Mouse (Mus musculus) hindbrain, embryonic 13.5 days (tissue): ENCODE measurements around the gene Ostm1. TPM values are rescaled to one million over a fixed set of nuclear protein-coding genes. Genes with fewer than 3 reads are reported as not detected.

Experiments
- ATAC-seq: fragments of 200-750 bp; cut with Nextera tagmentation; 2 replicates; pipeline ENCODE4 v1.8.0; 2017; ENCODE audit warnings: moderate TSS enrichment; ENCODE audit not compliant: low FRiP score
- H3K27ac ChIP-seq: fragments of 300-500 bp; sonication (generic); 2 replicates; pipeline ENCODE4 v1.5.1; 2015; ENCODE audit warnings: inconsistent platforms, mild to moderate bottlenecking, moderate library complexity
- H3K27me3 ChIP-seq: fragments of 300-500 bp; sonication (generic); 2 replicates; pipeline ENCODE4 v1.6.1; 2015; ENCODE audit warnings: mild to moderate bottlenecking, inconsistent platforms
- H3K36me3 ChIP-seq: fragments of 300-500 bp; sonication (generic); 2 replicates; pipeline ENCODE4 v1.6.1; 2015; ENCODE audit warnings: mild to moderate bottlenecking, inconsistent platforms
- H3K4me1 ChIP-seq: fragments of 300-500 bp; sonication (generic); replicated peaks from 2 replicates; pipeline ENCODE4 v1.6.1; 2015; ENCODE audit warnings: inconsistent platforms
- H3K4me2 ChIP-seq: fragments of 300-500 bp; sonication (generic); 2 replicates; pipeline ENCODE4 v1.6.1; 2015; ENCODE audit warnings: inconsistent platforms, mild to moderate bottlenecking, moderate library complexity
- H3K4me3 ChIP-seq: fragments of 300-500 bp; sonication (generic); 2 replicates; pipeline ENCODE4 v1.5.1; 2015; ENCODE audit warnings: mild to moderate bottlenecking, inconsistent platforms
- H3K9ac ChIP-seq: fragments of 300-500 bp; sonication (generic); 2 replicates; pipeline ENCODE4 v1.6.1; 2015; ENCODE audit warnings: mild to moderate bottlenecking, inconsistent platforms
- H3K9me3 ChIP-seq: fragments of 300-500 bp; sonication (generic); 2 replicates; pipeline ENCODE4 v1.6.1; 2016; ENCODE audit warnings: inconsistent platforms
- WGBS: fragments of 180-500 bp; shearing (Covaris S2); methylation state at CpG from one replicate; pipeline ENCODE4 v1.1.7; 2015; 5-methylcytosine and 5-hydroxymethylcytosine counted together
- polyA plus RNA-seq: library from polyadenylated mRNA; unstranded; fragments of >200 nt; fragmentation: Nextera tagmentation; extraction: Ambion mirVana; gene quantifications from 2 replicates; pipeline ENCODE4 v1.2.1, GENCODE M21; 2015

The Ostm1 gene
- polyA plus RNA-seq, 1 experiment from 2014 or later = 32.2 TPM

DNA sequence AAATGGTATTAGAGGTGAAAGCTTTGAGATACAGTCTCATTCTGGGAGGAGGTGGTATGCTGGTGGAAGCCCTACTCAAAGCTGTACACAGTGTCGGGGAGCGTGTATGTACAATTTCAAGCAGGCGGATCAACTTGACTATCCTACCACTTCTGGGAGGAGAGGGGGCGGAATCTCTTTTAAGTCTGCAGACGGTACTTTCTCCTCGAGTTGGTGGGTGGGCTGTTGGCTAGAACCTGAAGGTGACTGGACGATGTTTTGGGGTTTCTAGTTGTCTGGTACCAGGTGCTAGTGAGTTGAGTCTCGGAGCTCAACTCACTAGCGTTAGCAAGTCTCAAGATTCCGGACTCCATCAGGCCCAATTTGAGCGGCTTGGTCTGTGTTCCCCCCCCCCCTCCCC lies 51.4 kb downstream of the Ostm1 start:
- Histone ChIP-seq H3K36me3 (no peaks in the 10 kb centered on the region), H3K4me2 (no peak overlapping the region), H3K27ac (no peak overlapping the region), H3K9me3 (no peaks in the 10 kb centered on the region), H3K4me3 (no peak overlapping the region), H3K4me1 (peaks cover 42% of the 10 kb centered on the region), H3K27me3 (peaks cover 96% of the 10 kb centered on the region), H3K9ac (no peak overlapping the region)
- no peak for ATAC-seq
- WGBS = 2% methylated on average over 11 of the region's 11 CpGs

DNA sequence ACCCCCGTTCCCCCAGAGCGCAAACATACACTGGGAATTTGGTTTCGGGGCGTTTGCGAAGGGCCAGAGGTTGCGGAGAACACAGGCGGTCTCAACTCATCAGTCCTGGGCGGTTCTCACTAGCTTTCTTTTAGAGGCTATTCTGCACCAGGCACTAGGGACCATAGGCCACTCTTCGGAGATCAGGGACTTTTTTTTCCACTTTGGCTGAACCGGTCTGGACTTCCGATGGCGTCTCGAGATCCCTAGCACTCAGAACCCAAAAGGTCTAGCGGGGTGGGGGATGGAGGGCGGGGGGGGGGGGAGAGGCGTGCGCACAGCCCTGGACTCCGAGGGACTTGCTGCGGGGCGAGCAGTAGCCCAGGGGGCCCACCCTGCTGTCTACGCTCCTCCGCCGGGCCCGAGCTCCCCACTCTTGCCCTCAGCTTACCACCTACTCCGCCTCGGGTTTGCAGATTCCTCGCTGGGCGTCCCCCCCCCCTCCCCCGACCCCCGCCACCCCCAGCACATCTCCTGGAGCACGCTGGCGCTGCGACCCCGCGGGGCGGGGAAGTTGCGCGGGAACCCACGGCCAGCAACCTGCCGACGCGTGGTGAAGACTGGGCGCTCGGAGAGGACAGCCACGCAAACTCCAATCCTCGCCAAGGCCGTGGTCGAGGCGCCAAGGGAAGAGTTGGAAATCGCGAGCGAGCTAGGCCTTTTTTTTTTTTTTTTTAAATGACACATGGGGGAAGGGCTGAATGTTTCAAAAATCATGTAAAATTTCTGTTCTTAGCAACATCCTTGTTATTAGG lies 52.1 kb downstream of the Ostm1 start:
- no peaks in the 10 kb centered on the region for H3K9me3 ChIP-seq
- peak overlapping the region; percentile 2; the same call in 1 of the 2 replicates for H3K4me3 ChIP-seq
- H3K36me3 ChIP-seq = no peaks in the 10 kb centered on the region
- under 1% methylated on average over 49 of the region's 52 CpGs for WGBS
- peaks cover 42% of the 10 kb centered on the region for H3K4me1 ChIP-seq
- peaks cover 93% of the 10 kb centered on the region for H3K27me3 ChIP-seq
- no peak for ATAC-seq
- H3K9ac ChIP-seq = no peak overlapping the region
- no peak overlapping the region for H3K27ac ChIP-seq
- H3K4me2 ChIP-seq = peak overlapping the region; percentile 25

DNA sequence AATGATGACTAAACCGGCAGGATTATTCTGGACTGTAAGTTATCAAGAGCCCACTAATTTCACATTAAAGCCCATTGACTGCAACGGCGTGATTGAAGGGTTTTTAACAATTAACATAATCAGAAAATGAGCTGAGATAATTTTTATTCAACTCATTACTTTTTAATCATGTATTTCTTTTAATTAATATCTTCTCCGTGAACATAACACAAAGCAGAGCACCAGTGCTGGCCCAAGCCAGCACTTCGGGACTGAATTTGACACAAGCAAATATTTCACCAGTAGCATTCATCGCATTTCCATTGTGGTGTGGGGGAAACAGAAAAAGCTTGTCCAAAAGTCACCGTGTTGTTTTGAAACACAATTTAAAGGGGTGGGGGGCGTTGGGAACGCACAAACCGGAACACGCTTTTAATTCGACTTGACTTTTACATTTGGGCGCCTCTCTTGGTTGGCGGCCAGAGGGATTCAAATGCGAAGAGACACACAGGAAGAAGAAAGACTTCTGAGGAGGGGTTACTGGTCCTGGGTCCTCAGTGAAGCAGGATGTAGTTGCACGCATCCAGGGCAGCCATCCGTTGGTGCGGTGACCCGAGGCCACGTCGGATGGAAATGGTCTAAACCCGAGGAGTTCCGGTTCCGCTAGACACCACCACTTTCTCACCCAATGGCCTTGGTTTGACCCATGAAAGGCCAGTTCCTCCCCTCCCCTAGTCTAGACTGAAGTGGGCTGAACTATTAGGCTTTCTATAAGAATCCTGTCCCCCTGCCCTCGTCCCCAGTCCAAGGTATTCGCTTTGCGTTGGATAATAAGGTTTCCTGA lies 52.9 kb downstream of the Ostm1 start:
- Histone ChIP-seq H3K4me1 (peaks cover 35% of the 10 kb centered on the region), H3K9ac (no peak overlapping the region), H3K9me3 (no peaks in the 10 kb centered on the region), H3K36me3 (no peaks in the 10 kb centered on the region), H3K4me2 (0 out of 2 replicates have a peak overlapping the region, but pooled peaks have one; percentile 8), H3K27ac (no peak overlapping the region), H3K27me3 (peaks cover 86% of the 10 kb centered on the region), H3K4me3 (peak overlapping the region; percentile 3; the same call in 1 of the 2 replicates)
- WGBS = 2% methylated on average over 27 of the region's 27 CpGs
- ATAC-seq = peak; percentile 9; the same call in 1 of the 2 replicates

DNA sequence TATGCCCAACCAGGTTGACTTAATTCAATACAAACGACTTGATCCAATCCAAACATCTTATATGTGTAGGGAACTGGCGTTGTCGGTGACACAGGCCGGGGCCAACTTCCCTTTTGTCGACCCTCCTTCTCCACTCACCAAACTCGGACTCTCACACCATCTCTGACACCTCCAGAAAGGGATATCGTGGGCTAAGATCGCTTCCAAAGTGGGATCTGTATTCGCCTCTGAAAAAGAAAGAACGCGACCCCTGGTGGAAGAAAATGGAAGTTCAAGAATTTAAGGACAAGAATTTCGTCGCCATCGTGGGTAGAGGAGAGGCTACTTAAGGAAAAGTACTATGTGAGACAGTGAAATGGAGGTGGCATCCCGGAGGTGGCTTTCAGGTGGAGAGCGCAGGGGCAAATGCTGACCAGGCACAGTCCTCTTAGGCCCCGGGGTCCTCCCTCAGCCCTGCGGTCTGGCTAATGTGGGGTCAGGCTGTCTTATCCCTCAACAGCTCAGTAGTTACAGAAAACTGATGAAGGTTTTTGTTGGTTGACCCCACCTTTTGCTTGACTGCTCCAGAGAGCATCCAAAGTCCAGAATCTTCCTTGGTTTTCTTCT lies 53.7 kb downstream of the Ostm1 start:
- H3K4me3 ChIP-seq = no peak overlapping the region
- H3K4me1 ChIP-seq = peaks cover 29% of the 10 kb centered on the region
- H3K36me3 ChIP-seq = no peaks in the 10 kb centered on the region
- H3K9me3 ChIP-seq = no peaks in the 10 kb centered on the region
- 7% methylated on average over 18 of the region's 18 CpGs for WGBS
- ATAC-seq = peak; percentile 23; the same call in 1 of the 2 replicates
- no peak overlapping the region for H3K27ac ChIP-seq
- no peak overlapping the region for H3K9ac ChIP-seq
- peaks cover 79% of the 10 kb centered on the region for H3K27me3 ChIP-seq
- no peak overlapping the region for H3K4me2 ChIP-seq

DNA sequence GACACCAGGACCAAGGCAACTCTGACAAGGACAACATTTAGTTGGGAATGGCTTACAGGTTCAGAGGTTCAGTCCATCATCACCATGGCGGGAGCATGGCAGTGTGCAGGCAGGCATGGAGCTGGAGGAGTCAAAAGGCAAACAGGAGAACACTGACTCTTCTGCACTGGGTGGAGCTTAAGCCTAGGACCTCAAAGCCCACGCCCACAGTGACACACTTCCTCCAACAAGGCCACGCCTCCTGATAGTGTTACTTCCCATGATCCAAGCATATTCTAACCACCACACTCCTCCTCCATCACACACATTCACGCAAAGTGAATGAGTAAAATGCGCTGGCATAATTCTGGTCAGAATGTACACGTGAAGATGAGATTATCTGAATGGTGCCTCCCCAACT lies 56.2 kb downstream of the Ostm1 start:
- H3K4me2 ChIP-seq = no peak overlapping the region
- no peak overlapping the region for H3K27ac ChIP-seq
- H3K27me3 ChIP-seq = peaks cover 54% of the 10 kb centered on the region
- H3K4me1 ChIP-seq = peaks cover 13% of the 10 kb centered on the region
- H3K4me3 ChIP-seq = no peak overlapping the region
- H3K36me3 ChIP-seq = no peaks in the 10 kb centered on the region
- no peaks in the 10 kb centered on the region for H3K9me3 ChIP-seq
- WGBS = 87% methylated on average over 6 of the region's 6 CpGs
- ATAC-seq = no peak
- no peak overlapping the region for H3K9ac ChIP-seq

DNA sequence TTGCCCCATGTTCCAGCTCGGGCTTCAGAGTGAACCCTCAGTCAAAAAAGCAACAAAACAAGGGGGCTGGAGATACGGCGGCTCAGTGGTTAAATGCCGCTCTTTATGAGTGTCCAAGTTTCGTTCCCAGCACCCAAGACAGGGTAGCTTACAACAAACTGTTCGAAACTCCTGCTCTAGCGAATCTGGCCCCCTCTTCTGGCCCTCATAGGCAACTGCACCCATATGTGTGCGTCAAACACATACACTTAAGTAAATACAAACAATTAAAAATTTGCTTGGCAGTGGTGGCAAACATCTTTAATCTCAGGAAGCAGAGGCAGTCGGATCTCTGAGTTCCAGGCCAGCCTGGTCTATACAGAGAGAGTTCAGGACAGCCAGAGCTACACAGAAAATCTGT lies 60.0 kb downstream of the Ostm1 start:
- Histone ChIP-seq H3K4me2 (no peak overlapping the region), H3K36me3 (no peaks in the 10 kb centered on the region), H3K27ac (no peak overlapping the region), H3K27me3 (peaks cover 18% of the 10 kb centered on the region), H3K9me3 (no peaks in the 10 kb centered on the region), H3K9ac (no peak overlapping the region), H3K4me1 (no peaks in the 10 kb centered on the region), H3K4me3 (no peak overlapping the region)
- no peak for ATAC-seq
- WGBS = 85% methylated on average over 9 of the region's 9 CpGs

DNA sequence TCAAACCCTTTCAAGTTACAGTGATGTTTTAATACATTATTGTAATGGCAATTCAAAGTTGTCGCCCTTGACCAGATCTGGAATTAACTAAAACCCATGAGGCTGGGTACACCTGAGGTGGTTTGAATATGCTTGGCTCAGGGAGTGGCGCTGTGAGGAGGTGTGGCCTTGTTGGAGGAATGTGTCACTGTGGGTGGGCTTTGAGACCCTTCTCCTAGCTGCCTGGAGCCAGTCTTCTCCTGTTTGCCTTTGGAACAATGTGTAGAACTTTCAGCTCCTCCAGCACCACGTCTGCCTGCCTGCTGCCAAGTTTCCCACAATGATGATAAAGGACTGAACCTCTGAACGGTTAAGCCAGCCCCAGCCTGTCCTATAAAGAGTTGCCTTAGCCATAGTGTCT lies 62.7 kb downstream of the Ostm1 start:
- H3K27me3 ChIP-seq = no peaks in the 10 kb centered on the region; the same call in 1 of the 2 replicates
- H3K4me2 ChIP-seq = no peak overlapping the region
- WGBS = 53% methylated on average over 4 of the region's 4 CpGs
- no peak overlapping the region for H3K27ac ChIP-seq
- H3K9ac ChIP-seq = no peak overlapping the region
- no peaks in the 10 kb centered on the region for H3K4me1 ChIP-seq
- no peak overlapping the region for H3K4me3 ChIP-seq
- no peak for ATAC-seq
- no peaks in the 10 kb centered on the region for H3K36me3 ChIP-seq
- H3K9me3 ChIP-seq = no peaks in the 10 kb centered on the region

DNA sequence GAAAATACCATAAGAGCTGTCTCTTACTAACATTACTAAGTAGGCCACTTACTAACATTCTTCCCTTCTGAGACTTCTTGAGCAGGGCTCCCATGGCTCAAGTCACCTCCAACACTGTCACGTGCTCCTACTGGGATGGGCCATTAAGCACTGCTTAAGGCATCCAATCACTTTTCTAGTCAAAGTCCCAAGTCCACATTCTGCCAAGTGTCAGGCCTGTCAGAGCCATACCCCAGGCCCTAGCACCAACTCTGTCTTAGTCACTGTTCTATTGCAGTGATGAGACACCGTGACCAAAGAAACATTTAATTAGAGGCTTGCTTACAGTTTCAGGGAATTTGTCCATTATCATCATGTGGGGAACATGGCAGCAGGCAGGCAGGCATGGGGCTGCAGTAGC lies 78.3 kb downstream of the Ostm1 start:
- Histone ChIP-seq H3K27me3 (no peaks in the 10 kb centered on the region), H3K9me3 (no peaks in the 10 kb centered on the region), H3K27ac (no peak overlapping the region), H3K9ac (no peak overlapping the region), H3K4me3 (no peak overlapping the region), H3K36me3 (no peaks in the 10 kb centered on the region), H3K4me2 (no peak overlapping the region), H3K4me1 (no peaks in the 10 kb centered on the region)
- 86% methylated on average over 2 of the region's 2 CpGs for whole genome bisulfite sequencing
- no peak for ATAC-seq

DNA sequence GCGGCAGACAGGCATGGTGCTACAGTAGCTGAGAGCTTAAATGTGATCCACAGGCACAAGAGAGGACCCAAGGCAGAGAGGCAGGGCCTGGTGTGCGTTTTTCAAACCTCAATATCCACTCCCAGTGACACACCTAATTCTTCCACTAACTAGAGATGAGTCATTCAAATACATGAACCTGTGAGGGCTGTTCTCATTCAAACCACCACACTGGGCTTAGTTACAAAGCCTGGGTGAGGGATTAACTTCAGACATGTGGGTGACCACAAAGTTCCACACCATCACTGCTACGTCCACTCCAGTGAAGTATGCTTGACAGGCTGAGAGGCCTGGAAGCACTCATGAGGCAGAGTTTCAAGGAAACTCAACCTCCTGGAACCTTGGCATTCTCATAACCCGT lies 86.3 kb downstream of the Ostm1 start:
- H3K27me3 ChIP-seq = no peaks in the 10 kb centered on the region
- 93% methylated on average over 4 of the region's 4 CpGs for WGBS
- H3K9me3 ChIP-seq = peaks cover 7% of the 10 kb centered on the region; the same call in 1 of the 2 replicates
- no peaks in the 10 kb centered on the region for H3K4me1 ChIP-seq
- H3K4me2 ChIP-seq = no peak overlapping the region
- no peak overlapping the region for H3K9ac ChIP-seq
- no peak overlapping the region for H3K4me3 ChIP-seq
- no peak overlapping the region for H3K27ac ChIP-seq
- no peaks in the 10 kb centered on the region for H3K36me3 ChIP-seq
- no peak for ATAC-seq

DNA sequence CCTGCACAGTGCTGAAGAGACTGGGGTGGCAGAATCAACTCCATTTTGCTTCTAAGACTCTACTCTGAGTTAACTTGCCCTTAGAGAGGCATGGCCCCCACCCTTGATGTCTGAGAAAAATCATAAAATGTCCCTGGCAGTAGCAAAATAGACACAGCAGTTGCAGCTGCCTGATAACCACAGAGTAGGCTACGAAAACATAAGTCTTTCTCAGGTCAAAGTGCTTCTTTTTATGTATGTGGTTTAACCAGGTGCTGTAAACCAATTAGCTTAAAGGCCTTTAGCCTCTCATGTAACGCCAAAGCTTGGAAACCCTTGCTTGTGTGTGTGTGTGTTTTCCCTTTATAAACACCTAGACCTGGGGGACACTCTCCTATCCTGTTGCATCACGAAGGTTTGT lies 89.2 kb downstream of the Ostm1 start:
- no peaks in the 10 kb centered on the region for H3K27me3 ChIP-seq
- no peak for ATAC-seq
- no peaks in the 10 kb centered on the region for H3K36me3 ChIP-seq
- H3K4me2 ChIP-seq = no peak overlapping the region
- H3K9ac ChIP-seq = no peak overlapping the region
- H3K4me3 ChIP-seq = no peak overlapping the region
- no peak overlapping the region for H3K27ac ChIP-seq
- H3K9me3 ChIP-seq = peaks cover 7% of the 10 kb centered on the region; the same call in 1 of the 2 replicates
- H3K4me1 ChIP-seq = no peaks in the 10 kb centered on the region
- 82% methylated on average over 3 of the region's 3 CpGs for WGBS

DNA sequence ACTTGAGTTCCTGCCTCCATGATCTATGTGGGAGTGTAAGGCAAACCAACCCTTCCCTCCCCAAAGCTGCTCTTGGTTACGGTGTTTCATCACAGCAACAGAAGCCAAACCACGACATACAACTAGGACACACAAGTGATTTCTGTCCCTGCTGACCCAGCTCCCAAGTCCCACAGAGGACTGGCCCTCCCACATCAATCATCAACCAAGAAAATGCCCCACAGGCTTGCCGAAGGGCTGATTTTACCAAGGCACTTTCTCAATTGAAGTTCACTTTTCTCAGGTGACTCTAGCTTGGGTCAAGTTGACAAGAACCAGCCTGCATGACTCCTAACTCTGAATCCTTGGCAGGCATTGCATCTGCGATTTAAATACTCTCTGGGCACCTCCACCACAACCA lies 91.9 kb downstream of the Ostm1 start:
- H3K9ac ChIP-seq = no peak overlapping the region
- H3K4me1 ChIP-seq = peaks cover 15% of the 10 kb centered on the region
- H3K4me2 ChIP-seq = no peak overlapping the region
- 88% methylated on average over 4 of the region's 4 CpGs for WGBS
- peaks cover 7% of the 10 kb centered on the region; the same call in 1 of the 2 replicates for H3K9me3 ChIP-seq
- no peak overlapping the region for H3K27ac ChIP-seq
- 0 out of 2 replicates have a peak, but pooled peaks cover 3% of the 10 kb centered on the region for H3K27me3 ChIP-seq
- ATAC-seq = no peak
- no peaks in the 10 kb centered on the region for H3K36me3 ChIP-seq
- no peak overlapping the region for H3K4me3 ChIP-seq

DNA sequence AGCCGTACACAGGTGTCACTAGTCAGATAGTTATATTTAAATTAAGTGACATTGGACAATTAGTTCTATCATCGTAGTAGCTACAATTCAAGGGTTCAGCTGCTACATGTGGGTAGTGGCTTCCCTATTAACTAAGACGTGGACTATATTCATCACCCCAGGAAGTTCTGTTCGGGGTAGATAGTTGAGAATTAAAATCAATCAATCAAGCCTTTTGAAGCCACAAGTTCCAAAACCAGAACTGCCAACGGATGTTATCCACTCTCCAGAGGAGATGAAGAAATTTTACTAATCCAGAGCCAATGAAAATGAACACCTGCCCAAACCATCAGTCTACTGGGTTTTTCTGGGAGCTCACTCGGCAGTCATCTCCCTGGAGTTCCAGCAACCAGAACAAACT lies 94.7 kb downstream of the Ostm1 start:
- peak overlapping the region; percentile 94 for H3K9ac ChIP-seq
- WGBS = 44% methylated on average over 6 of the region's 6 CpGs
- H3K4me2 ChIP-seq = peak overlapping the region; percentile 71
- 0 out of 2 replicates have a peak, but pooled peaks cover 3% of the 10 kb centered on the region for H3K27me3 ChIP-seq
- H3K4me1 ChIP-seq = peaks cover 18% of the 10 kb centered on the region
- 0 out of 2 replicates have a peak overlapping the region, but pooled peaks have one; percentile 64 for H3K27ac ChIP-seq
- peak overlapping the region; percentile 98 for H3K4me3 ChIP-seq
- H3K36me3 ChIP-seq = peaks cover 3% of the 10 kb centered on the region; the same call in 1 of the 2 replicates
- no peak; the same call in 1 of the 2 replicates for ATAC-seq
- H3K9me3 ChIP-seq = peaks cover 2% of the 10 kb centered on the region; the same call in 1 of the 2 replicates
